Mouse (Mus musculus) heart, adult 8-10 months (tissue): Measurements from ENCODE around the gene Vps51. TPM values are rescaled to one million over a fixed set of nuclear protein-coding genes. Genes with fewer than 3 reads are reported as not detected.
A peak's percentile ranks its signal among the peaks of the same experiment; 100 is the strongest.

ENCODE experiments used
- DNase-seq: peaks from one replicate; pipeline ENCODE4 v3.0.0; 2022; ENCODE audit warnings: low spot score
- total RNA-seq, 4 experiments: library from RNA; stranded (reverse); gene quantifications; 2 replicates each; pipeline ENCODE4 v1.2.4; 2022

Vps51 gene
- 10 to 100 TPM; 18.3 to 23.7 (median 21.1) TPM for total RNA-seq

DNA sequence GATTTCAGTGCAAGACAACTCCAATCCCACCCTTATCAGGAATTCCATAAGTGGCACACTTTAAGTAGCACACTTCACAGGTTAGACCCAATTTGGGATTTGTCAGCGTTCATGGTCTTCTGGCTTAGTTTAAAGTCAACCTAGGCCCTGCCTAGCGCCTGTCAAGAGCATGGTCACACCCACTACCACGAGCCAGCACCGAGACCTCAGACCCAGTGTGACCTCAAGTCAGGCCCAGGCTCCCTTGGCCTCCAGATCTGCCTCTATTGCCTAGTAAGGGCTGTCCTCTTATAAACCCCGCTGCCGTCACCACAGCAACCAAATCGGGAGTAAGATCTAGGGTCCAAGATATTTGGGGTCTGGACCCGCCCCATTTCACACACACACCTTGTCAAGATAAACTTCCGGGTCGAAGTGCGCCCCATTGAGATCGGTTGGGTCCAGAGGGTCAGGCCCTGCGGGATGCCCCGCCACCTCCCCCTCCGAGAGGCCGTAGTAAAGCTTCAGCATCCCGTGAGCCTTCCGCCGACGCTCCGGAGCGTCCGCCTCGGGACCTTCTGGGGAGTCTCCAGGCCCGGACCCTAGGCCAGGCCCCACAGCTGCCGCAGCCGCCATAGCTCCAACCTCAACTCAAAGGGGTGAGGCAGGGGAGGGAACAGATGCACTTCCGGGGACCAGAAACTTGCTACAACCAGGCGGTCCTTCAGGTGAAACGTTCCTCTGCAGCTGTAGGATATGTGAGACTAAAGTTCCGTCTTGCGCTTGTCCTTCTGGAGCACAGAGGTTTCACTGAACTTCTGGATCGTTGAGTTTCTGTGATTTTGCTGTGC is at the start of gene Vps51:
TSS of gene Vps51 (minus strand) at position 668 of the 830 bp plus-strand sequence.
- peak; percentile 89 for DNase-seq

DNA sequence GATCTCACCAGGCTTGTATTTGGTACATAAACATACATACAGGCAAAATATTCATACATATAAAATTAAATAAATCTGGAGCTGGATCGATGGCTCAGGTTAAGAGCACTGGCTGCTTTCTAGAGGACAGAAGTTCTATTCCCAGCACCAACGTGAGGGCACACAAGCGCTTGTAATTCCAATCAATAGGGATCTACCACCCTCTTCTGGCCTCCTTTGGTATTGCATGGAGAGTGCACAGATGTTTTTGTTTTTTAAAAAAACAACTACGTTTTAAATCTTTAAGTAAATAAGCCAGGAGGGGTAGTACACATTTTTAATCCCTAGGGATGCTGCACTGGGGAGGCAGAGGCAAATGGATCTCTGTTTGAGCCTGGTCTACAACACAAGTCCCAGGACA is 49.3 kb upstream of the Vps51 start:
- DNase-seq = peak; percentile 56

GRCm38 (mm10) chr19:6124898-6125297 is 47.9 kb upstream of the Vps51 start:
- DNase-seq = no peak

DNA sequence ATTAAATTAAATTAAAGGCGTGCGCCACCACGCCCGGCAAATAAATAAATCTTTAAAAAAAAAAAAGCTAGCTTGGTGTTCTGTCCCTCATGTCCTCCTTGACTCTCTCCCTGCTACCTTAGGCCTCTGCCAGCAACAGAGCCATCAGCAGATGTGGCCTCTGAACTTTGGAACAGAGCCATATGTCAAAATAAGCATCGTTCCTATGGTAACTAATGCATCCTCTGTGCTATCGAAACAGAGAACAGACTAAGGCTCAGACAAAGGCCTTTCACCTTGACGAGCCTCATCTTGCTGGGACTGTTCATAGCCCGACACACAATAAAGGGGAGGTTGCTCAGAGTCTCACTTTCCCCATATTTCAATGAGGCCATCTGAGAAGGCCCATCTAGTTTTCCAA is 46.3 kb upstream of the Vps51 start:
- DNase-seq = no peak

GRCm38 (mm10) chr19:6121761-6122160 is 44.7 kb upstream of the Vps51 start:
- DNase-seq = no peak

DNA sequence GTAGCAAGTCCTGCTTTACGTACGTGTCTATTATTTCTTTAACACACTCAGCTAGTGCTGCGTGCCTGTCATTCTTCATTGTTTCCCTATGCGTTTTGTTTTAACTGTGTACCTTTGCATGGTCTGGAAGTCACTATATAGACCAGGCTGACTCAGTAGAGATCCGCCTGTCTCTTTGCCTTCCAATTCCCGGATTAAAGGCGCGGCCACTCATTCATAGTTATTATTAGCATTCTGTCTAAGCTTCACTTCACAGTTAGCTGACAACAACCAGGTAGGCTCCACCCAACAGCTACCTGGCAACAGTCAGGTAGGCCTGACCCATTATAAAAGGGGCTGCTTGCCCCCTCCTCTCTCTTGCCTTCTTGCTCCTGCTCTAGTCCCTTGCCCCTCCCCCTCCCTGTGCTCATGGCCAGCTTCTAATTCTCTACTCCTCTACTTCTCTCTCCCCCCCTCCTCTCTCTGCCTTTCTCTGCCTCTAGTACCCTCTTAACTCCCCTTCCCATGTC is 41.7 kb upstream of the Vps51 start:
- DNase-seq = no peak

DNA sequence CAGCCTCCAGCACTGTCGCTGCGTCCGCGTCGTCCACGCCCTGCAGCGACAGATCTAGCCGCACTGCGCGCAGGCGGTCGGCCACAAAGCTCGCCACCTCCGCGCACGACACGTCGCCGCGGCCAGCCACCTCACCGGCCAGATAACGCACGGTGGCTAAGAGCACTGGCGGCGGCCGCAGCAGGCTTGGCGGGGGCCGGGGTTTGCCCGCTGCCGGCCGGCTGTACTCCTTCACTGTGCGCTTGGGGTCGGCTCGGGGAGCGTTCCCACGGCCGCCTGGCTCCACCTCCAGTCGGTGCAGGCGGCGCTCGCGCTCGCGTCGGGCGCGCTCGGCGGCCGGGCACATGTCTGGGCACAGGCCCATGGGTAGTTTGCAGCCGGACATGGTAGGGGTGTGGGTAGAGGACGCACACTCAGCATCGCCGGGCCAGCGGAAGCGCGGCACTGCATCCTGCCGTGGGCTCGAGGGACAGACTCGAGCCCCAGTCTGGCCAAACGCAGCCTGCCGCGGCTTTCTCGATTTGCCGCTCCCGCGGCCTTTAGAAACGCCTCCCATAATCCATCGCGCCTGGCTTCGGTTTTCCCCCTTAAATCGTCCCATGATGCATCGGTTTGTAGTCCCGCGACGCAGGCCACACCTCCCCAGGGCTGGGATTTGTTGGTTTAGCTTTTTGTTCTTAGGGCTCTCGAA is 41.1 kb upstream of the Vps51 start, which contains the start of gene Sac3d1:
TSS of gene Sac3d1 (minus strand) at position 665 of the 691 bp plus-strand sequence.
- DNase-seq = peak; percentile 93

DNA sequence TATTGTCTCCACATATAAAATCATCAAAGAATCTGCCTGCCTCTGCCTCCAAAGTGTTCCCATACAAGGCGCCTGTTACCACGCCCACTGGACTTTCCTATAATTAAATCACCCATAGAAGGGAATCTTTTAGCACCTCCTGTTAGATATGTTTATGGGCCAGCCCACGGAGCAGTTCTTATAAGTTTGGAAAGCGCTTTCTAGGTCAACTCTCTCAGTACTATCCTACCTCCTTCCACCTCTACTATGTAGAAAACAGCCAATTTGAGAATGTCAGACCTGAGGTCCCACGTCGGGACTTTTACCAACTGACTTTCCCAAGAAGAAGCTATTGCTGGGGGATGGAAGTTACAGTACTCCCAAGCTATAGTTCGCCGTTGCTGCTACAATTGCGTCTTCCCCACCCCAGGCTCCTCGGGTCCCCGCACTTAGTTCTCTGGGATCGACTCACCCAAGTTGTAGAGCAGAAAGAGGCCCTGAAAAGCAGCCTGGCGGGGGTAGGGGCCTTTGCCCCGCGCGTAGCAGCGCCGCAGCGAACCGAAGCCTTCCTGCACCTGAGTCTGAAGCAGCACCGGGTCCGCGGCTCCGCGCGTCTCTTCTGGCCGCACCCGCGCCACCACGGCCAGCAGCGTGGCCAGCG is 40.4 kb upstream of the Vps51 start:
- DNase-seq = no peak

GRCm38 (mm10) chr19:6116113-6116850 is 39.3 kb upstream of the Vps51 start:
- DNase-seq = no peak

- DNase-seq = no peak
Observed at GRCm38 (mm10) chr19:6113116-6113515, 36.1 kb upstream of the Vps51 start.

GRCm38 (mm10) chr19:6105586-6105985 is 28.6 kb upstream of the Vps51 start, which contains the start of gene Naaladl1:
Naaladl1 (plus strand) TSS chr19:6105782.
- DNase-seq = no peak

- no peak for DNase-seq
Observed at GRCm38 (mm10) chr19:6104476-6104875, 27.4 kb upstream of the Vps51 start.

DNA sequence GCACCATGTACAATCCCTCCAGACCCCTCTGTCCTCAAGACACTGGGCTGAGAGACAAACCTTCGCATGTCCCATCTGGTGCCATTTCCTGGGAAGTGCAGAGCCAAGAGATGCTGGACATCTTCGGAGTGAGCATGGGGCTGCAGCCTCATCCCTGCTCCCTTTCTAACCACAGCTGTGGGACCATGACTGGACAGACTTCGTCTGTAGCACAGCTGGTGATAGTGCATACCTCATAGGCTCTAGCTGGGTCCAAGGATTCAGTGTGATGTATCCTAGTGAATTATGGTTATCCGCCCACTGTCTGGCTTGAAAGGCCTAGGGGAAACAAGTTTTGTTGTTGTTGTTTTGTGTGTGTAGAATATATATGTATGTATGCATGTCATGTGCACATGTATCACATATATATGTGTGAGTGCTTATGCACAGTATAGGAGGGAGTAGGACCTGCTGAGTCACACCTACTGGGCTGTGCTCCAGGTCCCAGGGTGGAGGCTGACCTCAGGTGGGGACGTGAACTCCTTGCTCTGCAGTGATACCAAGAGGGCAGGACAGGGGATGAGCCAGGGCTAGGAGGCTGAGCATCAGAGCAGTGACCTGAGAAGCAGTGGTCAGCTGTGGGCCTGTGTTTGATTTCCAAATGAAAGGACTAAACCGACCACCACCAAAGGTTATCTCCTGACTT is 25.3 kb upstream of the Vps51 start:
- DNase-seq = no peak

DNA sequence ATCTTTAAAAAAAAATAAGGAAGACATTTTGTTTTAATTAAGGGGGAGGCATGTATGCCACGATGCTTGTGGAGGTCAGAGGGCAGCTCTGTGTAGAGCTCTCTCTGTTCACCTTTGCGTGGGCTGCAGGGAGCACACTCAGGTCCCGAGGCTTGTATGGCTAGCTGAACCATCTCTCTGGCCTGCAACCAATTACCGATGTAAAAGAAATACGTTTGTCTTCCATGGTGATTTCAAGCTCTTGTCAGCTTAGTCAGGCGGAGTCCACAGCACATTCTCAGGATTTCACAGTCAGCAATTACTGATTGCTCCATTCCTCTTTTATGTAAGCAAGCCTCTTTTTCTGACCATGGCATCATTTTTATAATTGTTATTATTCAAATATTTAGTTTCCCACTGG is 24.2 kb upstream of the Vps51 start:
- no peak for DNase-seq

GRCm38 (mm10) chr19:6097847-6098246 is 20.8 kb upstream of the Vps51 start:
- no peak for DNase-seq

GRCm38 (mm10) chr19:6094119-6094518 is 17.1 kb upstream of the Vps51 start, which contains the start of gene AC131692.1:
AC131692.1 (plus strand) TSS chr19:6094419.
- no peak for DNase-seq

DNA sequence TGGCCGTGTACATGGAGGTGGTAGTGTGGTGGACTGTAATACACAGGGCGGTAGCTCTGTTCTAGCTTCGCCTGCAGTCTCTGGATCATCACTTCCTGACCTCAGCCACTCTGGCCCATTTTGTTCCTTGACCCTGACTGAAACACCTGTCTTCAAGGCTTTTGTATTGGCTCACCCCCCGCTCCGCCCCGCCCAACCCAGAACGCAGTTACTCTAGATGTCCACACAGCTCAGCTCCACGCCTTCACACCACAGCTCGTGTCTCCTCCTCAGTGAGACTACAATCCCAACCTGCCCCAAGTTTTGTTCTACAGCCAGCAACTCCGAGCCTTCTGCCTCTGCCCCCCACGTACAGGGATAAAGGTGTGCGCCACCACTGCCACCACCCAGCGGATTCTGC is 11.8 kb upstream of the Vps51 start:
- DNase-seq = no peak

GRCm38 (mm10) chr19:6085417-6085879 is 8.4 kb upstream of the Vps51 start:
- DNase-seq = no peak

DNA sequence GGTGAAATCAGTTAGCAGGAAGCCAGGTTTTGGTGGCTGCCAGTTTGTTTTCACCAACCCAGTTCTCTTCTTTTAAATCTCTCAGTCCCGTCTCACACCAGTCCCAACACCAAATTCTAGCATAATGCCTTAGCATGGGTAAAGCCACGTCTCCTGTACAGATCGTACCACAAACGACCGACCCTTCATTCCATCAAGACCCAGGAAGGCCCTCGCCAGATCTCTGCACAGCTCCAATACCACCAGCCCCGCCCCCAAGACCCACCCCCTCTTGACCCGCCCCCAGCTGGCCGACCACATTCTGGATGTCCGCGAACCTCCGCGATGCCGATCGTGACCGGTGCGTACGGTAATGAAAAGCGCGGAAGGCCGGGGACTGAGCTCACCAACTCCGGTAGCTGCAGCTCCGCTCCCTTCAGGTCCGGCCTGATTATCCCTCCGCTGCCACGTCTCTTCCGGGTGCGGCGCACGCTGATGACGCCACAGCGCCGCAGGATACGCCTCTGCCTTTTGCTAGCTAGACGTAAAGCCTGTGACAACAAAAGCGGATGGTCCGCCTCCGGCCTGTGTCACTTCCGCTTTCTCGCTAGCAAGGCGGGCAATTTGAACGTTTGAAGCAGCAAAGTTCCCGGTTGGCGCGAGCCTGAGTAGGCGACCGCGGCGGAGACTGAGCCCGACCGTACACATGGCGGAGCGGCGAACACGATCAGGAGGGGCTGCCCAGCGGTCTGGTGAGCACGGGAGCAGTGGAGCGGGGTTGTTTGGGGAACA is 7.6 kb upstream of the Vps51 start, which contains the start of the genes Zfpl1 and Cdca5:
TSS of gene Zfpl1 (minus strand) at position 479 of the 771 bp plus-strand sequence.
TSS of gene Cdca5 (plus strand) at position 506 of the 771 bp plus-strand sequence.
- peak; percentile 97 for DNase-seq

- DNase-seq = no peak
Observed at GRCm38 (mm10) chr19:6082156-6082555, 5.1 kb upstream of the Vps51 start, which contains the start of gene Gm28374. Gm28374 (minus strand) TSS chr19:6082256.
